Mouse (Mus musculus) thymus, postnatal 10 days (tissue): ENCODE results near the gene Adam17.

Source experiments
- DNase-seq, 2 experiments: peaks; one replicate each; pipeline ENCODE4 v3.0.0; 2021; ENCODE audit warnings: low spot score in 2 of 2

Gene Adam17

DNA sequence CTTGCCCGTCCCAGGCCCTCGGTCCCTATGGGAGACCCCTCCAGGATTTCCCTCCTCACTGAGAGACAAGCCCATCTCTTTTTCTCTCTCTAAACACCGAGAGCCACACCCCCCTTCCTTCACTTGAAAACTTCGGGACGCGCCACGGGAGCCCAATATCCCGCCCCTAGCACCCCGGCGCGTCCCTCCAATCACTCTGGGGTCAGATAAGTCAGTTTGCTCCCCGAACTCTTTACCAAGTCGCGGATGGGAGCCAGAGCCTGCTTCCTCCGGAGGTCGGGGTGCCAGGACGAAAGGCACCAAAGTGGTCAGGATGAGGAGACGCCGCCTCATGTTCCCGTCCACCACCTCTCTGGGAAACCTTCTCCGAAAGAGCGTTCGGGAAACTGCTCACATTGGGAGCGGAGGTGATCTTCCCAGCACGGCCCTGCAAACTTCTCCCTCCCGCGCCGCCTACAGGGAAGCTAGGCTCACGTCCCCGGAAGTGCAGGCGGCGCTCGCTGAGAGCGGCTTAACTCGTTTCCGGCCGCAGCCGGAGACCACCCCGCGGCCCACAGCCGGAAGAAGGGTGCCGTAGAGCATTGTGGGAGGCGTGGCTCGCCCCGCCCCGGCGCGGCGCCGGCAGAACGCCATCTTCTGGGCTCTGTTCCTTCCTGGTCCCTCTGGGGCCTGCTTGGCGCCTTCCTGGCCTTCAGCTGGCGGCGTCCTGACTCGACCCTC, at the start of gene Adam17:
Gene Adam17 (minus strand): TSS at position 533 of the 720 bp plus-strand sequence.
- peak; percentile 91 to 94 for DNase-seq

DNA sequence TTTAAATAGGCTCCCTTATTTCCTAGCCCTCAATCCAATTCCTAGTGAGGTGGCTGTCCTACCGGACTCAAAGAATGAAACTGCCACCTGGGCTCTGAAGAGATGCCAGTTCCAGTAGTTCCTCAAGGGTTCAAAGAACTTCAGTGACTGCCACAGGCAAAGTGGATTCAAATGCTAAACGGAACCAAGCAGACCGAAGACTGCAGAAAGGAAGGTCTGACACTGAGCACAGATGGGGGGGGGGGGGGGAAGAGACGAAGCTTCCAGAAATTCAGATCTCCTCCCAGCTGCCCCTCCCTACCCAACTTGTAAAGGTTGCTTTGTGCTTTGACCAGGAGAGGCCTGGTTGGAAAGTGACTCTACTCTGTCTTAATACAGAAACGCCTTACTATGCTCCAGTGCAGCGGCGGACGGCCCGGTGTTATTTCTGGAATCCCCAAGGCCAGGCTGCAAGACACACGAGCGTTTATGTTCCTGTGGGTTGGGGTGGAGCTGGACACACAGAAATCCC, 45.2 kb upstream of the Adam17 start:
- DNase-seq = no peak

DNA sequence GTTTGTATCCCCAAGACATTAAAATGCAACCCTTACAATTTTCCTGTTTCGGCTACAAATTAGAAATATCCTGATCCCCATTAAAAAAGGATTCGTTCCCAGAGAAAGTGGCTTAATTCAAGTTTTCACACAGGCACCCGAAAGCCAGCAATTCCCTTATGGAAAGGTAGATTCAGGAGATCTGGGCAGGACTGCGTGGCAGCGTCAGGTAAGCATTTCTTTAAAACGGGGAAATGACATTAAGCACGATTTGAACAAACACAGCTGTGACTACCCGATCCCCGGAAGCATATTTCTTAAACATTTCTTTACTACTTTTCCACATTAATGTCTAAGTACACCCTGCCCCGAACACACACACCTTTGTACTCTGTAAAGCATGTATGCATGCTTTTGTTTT, 44.7 kb upstream of the Adam17 start:
- no peak for DNase-seq

DNA sequence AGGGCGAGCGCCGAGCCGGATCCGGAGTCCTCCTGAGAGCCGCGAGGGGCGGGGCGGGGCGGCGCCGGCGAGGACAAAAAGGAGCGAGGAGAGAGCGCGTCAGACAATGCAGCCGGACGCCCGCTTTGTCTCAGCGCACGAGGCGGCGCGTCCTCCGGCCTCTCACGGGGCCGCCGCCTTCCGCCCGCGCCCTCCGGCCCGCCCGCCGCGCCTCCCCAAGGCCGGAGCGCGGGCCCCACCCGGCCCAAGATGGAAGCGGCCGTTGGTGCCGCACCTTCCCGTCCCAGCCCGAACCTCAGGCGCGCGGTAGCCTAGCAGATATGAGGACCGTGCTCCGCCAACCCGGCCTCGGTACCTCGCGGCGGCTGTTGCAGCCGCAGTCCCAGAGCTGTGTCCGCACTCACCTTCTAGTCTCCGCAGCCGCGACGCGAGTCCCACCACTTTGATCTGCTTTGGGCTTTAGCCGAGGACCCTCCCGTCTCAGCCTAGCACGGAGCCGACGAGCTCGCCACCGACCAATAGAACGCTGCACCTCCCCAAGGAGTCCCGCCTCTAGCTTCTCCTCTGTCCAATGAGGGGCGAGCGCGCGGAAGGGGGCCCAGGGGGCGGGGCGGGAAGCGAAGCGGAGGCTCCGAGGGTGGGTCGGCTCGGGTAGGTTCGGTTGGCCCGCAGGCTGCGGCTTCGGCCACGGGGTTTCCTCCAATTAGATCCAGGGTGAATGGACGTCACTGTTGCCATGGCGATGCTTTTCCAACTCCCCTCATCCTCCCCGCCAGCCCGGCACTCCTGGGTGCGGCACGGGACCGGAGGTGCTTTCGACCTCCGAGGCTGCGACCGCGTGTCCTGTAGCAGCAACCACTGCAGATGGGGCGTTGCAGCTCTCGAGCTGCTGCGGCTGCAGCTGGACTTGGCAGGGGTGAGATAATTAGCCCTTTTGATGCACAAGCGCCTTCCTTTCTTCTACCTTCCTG, 44.0 kb upstream of the Adam17 start, which contains the start of gene Ywhaq:
Gene Ywhaq (minus strand): TSS at position 538 of the 971 bp plus-strand sequence.
- DNase-seq = peak; percentile 91 to 93

DNA sequence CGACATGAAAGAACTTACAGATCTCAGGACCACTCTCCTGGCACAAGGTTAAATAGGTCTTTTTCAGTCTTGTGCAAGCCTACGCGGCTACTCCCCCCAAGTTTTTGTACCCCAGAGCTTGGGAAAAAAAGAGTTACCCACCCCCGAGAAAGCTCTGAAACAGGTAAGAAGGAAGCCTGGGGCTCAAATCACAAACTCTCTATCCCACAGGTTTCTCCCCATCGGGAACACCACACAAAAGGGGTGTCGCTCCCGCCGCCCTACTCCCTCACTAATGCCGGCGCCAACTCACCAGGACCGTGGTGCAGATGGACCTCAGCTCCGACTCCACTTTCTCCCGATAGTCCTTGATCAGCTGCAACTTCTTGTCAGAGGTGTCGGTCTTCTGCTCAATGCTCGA, 43.1 kb upstream of the Adam17 start:
- peak in 1 of 2 experiments; percentile 23 for DNase-seq

DNA sequence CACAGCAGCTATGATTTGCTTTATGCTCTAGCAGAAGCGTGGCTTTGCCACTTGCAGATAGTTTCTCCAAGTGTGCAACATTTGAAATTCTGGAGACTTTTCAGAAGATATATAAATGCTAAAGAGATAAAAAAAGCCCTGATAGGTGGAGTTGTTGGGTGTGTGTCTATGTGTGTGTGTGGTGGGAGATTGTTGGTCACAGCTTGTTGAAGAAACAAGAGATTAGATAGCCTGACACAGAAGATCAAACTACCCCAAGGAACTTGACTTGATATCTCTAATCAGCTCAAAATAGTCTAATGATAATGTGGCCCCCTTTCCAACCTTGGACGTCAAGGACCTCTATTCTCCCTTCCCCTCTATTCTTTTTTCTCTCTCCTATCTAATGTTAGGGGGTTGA, 37.2 kb upstream of the Adam17 start:
- no peak for DNase-seq

DNA sequence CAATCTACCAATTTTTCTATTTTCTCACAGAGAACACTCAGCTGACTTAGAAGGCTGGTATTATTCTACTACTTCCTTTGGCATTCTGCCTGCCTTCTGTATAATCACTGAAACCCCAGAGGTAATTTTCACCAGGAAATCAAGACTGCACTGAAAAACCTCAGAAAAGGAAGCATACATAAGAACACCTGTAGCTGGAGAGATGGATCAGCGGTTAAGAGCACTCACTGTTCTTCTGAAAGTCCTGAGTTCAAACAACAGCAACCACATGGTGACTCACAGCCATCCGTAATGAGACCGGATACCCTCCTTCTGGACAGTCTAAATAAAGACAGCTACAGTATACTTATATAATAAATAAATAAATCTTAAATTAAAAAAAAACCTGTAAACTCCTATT, 36.2 kb upstream of the Adam17 start:
- no peak for DNase-seq

DNA sequence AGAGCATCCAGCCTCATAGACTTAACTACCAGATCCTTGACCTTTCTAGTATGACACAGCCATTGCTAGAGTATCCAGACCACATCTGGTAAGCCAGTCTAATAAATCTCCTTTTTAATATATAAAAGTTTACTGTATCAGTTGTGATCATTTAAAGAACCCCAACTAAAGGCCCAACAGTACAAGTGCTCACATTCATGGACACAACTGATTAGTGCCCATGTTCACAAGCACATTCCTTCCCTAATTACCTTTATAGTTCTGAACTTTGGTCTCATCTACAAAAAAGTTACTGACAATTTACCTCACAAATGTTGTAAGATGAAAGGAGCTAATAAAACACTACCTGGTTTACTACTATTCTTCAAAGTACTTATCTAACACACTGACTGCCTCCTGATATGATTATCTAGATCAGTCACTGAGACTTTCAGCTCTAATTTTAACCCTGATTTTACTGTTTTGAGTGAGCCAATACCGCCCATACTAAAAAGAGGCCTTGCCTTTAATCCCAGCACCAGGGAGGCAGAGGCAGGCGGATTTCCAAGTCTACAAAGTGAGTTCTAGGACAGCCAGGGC, 35.4 kb upstream of the Adam17 start:
- DNase-seq = no peak

DNA sequence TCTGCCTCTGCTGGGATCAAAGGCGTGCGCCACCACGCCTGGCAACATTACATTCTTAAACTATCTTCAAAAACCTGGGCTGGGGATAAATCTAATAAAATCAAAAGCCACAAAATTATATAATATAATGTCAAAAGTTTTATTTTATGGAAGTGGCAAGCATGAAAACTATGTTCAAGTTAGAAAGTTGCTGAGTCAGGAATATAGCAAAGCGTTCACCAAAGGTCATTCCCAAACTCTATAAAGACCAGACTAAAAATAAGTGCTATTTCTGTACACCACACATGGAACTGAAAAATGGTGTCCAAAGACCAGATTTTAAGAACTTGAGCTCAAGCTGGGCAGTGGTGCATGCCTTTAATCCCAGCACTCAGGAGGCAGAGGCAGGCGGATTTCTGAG, 29.3 kb upstream of the Adam17 start:
- DNase-seq = no peak

DNA sequence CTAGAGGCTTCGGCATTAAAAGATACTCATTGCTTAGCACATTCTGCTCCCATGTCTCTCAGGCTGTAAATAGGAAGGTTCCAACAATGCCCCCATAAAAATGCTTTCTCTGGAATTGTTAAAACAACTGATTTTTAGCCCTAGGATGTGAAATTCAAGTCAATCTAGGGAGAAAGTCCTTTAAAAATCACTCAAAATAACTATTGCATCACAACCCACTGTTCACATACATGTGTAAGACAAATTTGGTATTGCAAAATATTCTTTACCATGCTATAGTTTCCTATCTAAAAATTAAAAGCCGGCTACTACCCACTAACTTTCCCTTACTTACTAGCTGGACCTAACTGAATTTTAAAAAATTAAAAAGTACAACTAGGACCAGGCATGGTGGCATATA, 12.8 kb upstream of the Adam17 start:
- no peak for DNase-seq

DNA sequence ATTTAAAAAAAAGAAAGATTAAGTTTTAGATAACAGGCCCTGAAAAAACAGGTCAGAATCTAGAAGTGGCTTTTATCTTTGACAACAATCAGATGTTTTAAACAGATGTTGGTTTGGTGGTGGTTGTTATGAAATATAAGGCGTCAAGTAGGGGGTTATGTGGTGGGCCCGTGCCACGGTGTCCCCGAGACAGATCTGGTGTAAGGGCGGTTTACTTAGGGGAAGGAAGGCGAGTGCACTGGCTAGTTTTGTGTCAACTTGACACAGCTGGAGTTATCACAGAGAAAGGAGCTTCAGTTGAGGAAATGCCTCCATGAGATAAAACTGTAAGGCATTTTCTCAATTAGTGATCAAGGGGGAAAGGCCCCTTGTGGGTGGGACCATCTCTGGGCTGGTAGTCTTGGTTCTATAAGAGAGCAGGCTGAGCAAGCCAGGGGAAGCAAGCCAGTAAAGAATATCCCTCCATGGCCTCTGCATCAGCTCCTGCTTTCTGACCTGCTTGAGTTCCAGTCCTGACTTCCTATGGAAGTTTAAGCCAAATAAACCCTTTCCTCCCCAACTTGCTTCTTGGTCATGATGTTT, 5.4 kb upstream of the Adam17 start:
- DNase-seq = peak; percentile 15 to 28

DNA sequence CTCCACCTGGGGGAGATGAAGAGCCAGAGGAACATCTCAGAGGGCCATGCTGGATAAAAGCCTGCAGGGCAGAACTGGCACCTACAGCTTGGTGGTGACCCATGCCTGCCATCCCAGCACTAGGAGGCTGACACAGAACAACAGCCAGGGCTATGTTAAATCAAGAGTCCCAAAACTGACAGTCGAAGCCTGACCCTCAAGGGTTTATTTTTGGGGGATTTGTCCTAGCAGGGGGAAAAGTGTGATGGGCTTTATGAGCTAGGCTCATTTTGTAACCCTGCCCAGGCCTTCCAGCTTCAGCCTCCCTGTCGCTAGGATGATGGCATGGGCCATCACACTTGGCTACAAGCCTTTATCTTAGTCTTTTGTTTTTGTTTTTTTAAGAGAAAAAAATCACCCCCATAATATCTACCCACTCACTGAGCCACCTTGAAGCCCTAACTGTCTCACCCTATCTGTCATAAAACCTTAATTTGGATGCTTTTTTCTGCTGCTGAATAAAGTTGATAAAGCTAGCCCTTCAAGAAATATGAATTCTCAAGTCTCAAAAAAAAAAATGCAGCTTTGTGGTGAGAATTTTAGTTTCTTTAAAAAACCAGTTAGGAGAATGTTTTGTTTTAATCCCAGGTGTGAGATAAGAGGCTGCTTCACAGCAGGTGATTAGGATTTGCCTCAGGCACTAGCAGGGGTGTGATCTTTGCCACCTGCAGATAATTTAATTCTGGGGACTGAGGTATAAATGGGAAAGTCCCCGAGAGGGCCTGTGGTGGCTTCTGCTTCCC, 2.1 kb upstream of the Adam17 start:
- DNase-seq = peak in 1 of 2 experiments; percentile 11

DNA sequence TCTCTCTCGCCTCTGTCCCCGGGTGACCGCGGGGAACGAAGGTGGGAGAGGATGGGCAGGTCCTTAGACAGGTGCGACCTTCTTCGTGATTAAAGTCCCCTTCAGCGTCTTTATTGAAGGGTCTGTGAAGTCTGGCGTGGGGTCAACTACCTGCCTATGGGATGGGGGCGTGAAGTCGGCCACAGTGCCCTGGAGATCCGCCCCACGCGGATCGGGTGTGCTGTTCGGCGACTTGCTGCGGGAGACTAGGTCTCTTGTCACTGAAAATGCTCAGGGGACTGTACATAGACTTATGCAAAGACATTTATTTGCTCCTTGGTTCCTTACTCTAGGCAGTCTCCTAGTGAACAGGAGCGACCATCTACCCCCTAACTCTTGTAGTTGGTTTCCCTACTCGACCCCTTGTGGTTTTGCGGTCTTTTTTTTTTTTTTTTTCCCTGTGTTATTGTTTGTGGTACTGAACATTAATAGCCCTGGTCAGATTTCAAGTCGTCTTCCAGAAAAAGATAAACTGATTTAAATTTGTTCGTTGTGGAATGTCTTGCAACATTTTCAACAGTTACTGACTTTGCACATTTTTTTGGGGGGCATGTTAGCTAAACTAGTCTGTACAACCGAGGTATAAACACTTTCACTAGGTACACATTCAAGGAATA, 516 bp upstream of the Adam17 start:
- no peak for DNase-seq

DNA sequence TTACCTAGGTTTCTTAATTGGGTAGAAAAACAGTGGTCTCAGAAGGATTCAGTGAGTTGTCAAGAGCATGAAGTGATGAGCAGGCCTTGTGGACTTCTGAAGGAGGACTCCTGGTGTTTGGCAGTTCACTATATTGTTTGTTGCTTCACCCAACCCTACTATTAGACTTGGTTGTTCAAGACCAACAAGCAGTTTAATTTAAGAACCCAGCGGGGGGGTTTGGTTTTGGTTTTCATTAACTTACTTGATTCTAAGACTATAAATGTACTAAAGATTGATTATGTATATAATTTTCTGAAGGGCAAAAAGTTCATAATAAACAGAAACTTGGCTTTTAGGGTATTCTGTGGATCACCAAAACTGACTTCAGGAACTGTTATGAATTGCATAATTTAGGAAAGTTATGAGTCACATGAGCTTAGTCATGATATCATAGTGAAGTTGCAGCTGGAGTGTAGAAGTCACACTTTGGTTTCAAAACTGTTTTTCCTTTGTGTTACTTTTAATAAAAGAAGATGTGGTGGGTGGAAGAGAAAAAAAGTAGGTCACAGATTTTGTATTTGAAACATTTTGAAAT, 3.3 kb downstream of the Adam17 start:
- no peak for DNase-seq

DNA sequence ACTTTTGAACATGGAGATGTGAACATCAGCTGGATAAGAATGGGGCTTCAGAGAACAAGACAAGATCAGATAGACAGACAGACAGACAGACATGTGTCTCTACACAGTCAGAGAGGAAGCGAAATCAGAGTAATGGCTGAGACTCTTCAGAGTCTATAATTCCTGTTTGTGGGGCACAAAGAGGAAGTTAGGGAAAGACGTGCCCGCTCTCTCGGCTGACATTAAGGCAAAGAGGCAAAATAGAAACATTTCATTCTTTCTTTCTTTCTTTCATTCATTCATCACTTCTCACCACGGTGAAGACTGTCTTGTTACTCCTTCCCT, 4.4 kb downstream of the Adam17 start:
- no peak for DNase-seq

DNA sequence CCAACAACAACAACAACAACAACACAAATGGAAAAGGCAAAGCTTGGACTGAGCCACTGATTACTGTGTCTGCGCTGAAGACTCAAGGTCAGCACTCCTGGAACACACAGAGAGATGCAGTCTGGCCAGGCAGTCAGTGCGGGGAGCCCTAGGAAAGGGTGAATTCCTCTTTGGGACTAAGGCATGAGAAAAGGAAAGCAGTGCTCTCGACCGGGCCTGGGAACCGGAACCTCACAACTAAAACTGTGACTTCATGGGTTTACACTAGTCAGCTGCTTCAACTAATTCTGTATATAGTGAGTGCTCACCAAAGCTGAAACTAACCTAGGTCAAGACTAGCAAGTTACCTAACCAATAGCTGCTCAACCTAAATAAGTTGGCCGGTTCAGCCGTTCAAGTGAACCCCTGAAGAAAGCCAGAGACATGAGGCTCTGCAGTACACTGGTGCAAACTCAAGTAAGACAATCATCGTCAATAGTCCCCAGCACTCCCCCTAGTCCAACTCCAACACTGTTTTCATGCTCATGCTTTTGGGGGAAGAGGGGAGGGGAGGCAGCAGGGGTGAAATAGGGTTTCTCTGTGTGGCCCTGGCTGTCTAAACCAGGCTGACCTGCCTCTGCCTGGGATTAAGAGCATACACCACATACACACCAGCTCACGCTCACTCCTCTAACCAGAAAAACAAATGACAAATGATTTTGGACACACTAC, 4.9 kb downstream of the Adam17 start:
- DNase-seq = no peak

DNA sequence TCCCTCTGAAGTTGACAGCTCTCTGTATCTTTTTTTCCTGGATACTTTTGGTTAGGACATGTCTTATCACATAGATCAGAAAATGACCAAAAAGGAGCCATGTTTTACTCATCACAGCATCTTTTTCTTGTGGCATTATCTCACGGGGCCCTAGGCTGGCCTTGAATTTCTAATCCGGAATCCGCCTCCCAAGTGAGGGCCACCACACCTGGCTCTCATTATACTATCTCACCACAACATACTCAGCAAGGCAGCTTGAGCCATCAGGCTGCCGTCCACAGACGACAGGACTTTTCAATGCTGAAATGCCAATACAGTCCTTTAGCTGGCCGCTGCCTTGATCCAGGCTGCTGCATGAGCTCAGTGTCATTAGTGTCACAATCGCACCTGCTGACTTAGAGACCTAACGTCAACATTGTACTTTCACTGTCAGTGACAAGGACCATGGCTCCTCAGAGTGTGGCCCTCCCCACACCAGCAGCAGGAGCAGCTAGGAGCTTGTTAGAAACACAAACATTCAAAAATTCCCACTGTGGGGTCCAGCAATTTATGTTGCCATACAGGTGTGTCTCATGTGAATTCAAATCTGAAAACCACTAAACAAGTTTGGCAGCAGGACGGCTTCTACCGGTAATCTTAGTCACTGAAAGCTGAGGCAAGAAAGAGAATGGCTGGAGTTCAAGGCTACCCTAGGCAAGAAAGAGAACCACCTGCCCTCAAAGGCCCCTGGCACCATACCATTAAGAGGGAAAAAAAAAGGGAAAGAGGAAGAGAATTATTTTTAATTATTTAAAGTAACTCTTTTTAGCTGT, 8.6 kb downstream of the Adam17 start:
- DNase-seq = no peak

DNA sequence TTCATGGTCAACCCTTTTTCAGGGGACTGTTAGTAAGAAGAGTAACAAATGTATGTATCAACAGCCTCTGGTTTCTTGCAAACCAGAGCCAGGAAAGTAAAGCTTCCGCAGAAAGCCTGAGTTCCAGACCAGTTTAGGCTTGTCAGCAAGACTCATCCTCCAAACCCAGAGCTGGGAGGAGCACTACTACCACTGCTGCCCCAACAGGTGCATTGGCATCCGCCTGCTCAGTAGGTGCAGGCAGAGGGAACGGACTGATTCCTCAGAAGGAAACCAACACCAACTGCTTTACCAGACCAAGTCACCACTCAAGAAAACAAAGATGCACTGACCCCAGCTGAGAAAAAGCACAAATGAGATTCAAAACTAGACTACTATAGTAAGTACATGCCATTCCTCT, 10.2 kb downstream of the Adam17 start:
- no peak for DNase-seq

DNA sequence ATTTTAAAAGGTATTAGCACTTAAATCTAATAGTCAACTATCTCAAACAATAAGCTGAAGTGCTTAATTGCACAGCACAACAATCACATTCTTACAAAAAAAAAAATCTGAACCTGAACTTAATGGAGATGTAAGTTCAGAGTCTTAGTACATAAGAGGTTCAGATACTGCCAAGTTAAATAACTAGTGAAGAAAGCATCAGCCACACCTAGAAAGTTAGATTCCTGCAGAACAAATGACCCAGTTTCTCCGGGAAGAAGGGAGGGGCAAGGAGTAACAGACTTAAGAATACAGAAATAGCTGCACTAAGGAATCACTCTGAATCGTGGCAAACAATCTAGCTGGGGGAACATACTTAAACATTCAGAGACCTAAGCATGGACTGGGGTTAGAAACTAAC, 10.7 kb downstream of the Adam17 start:
- no peak for DNase-seq
